Comparison of ENCODE assay signal across 9 mouse cellular contexts in genomic region chr9:99580655-99581054, GRCm38 (mm10). TPM values are rescaled to one million over a fixed set of nuclear protein-coding genes. Genes with fewer than 3 reads are reported as not detected.
A peak's percentile ranks its signal among the peaks of the same experiment; 100 is the strongest.
DNase-seq lines count a peak whose midpoint lies in the region; ATAC-seq and TF ChIP-seq lines count a peak whose summit lies in the region.
"Had no signal": no experiment of that assay in that cellular context is flagged by ENCODE, and none has a peak within 500 bp of the region (broad histone marks: within the 10 kb centered on the region; RNA-seq: fewer than 3 reads in every experiment).

No protein-coding gene starts in this region.

- DNase-seq in heart, postnatal 10 days: peak; percentile 43 to 52
- DNase-seq in thymus, postnatal 0 days (ENCODE audit: low spot score): peak; percentile 52
- DNase-seq in thymus, adult 18-20 months: no peak
- peak; percentile 80 for DNase-seq in brain, embryonic 14.5 days (ENCODE audit: low read depth)
- DNase-seq in kidney, postnatal 10 days: peak; percentile 55

- TF ChIP-seq POLR2A in brain, embryonic 14.5 days (IDR thresholded peaks at IDR 0.05; ENCODE audit: borderline replicate concordance, extremely low read depth, insufficient read depth, insufficient read length, poor library complexity, severe bottlenecking): no peak
- TF ChIP-seq POLR2A in olfactory bulb, adult 2 months (IDR thresholded peaks at IDR 0.05; ENCODE audit: insufficient read depth, low read depth, low read length): no peak

- H3K27ac ChIP-seq in heart, embryonic 11.5 days (ENCODE audit: low read depth, low read length): no peak overlapping the region
- H3K27ac ChIP-seq in olfactory bulb, adult 2 months (ENCODE audit: insufficient read depth, low read depth, low read length): no peak overlapping the region
- H3K27ac ChIP-seq in midbrain, embryonic 15.5 days: no peak overlapping the region
- H3K27ac ChIP-seq: embryonic facial prominence, embryonic 13.5 days had no signal

- no peak overlapping the region for H3K4me2 ChIP-seq in heart, embryonic 11.5 days
- H3K4me2 ChIP-seq in midbrain, embryonic 15.5 days: no peak overlapping the region
- H3K4me2 ChIP-seq: embryonic facial prominence, embryonic 13.5 days had no signal

- no peak overlapping the region for H3K9ac ChIP-seq in heart, embryonic 11.5 days (ENCODE audit: low read depth, low read length)
- H3K9ac ChIP-seq in midbrain, embryonic 15.5 days: no peak overlapping the region
- H3K9ac ChIP-seq: embryonic facial prominence, embryonic 13.5 days had no signal

- no peak for ATAC-seq in heart, embryonic 11.5 days (replicated peaks; ENCODE audit: insufficient number of reproducible peaks, low FRiP score, low TSS enrichment)
- ATAC-seq in midbrain, embryonic 15.5 days (replicated peaks): no peak; the same call in 1 of the 2 replicates

- no peak overlapping the region for H3K4me3 ChIP-seq in heart, embryonic 11.5 days (ENCODE audit: low read depth, low read length)
- no peak overlapping the region for H3K4me3 ChIP-seq in olfactory bulb, adult 2 months (ENCODE audit: insufficient read depth, low read depth, low read length)
- H3K4me3 ChIP-seq in midbrain, embryonic 15.5 days: no peak overlapping the region
- H3K4me3 ChIP-seq: embryonic facial prominence, embryonic 13.5 days had no signal

- intact Hi-C loops in heart, postnatal 10 days (cut with DNase I): loop anchor here (2.0 kb wide), 1 partner anchor 122 kb away; no protein-coding TSS in a partner anchor

- TF ChIP-seq CTCF in brain, embryonic 14.5 days (IDR thresholded peaks at IDR 0.05; ENCODE audit: borderline replicate concordance, extremely low read depth, insufficient read depth, insufficient read length): peak; percentile 56; the same call in 1 of the 2 replicates
- TF ChIP-seq CTCF in olfactory bulb, adult 2 months (IDR thresholded peaks at IDR 0.05; ENCODE audit: insufficient read depth, low read depth, low read length): peak; percentile 34; the same call in 1 of the 2 replicates

- peaks cover 16% of the 10 kb centered on the region for H3K36me3 ChIP-seq in heart, embryonic 11.5 days (ENCODE audit: control insufficient read depth, insufficient read depth, low read length)
- peaks cover 34% of the 10 kb centered on the region for H3K36me3 ChIP-seq in midbrain, embryonic 15.5 days (replicated peaks)

- 49% methylated on average over 2 of the region's 2 CpGs for WGBS in heart, embryonic 11.5 days (ENCODE audit: insufficient replicate concordance)
- 22% methylated on average over 2 of the region's 2 CpGs for WGBS in olfactory bulb, adult 2 months
- WGBS in midbrain, embryonic 15.5 days: 46% methylated on average over 2 of the region's 2 CpGs

- no peaks in the 10 kb centered on the region for H3K27me3 ChIP-seq in heart, embryonic 11.5 days (ENCODE audit: control insufficient read depth, insufficient read depth, low read length)
- no peaks in the 10 kb centered on the region for H3K27me3 ChIP-seq in midbrain, embryonic 15.5 days (replicated peaks)
- H3K27me3 ChIP-seq: embryonic facial prominence, embryonic 13.5 days had no signal

- H3K4me1 ChIP-seq in heart, embryonic 11.5 days (ENCODE audit: control insufficient read depth, insufficient read depth, low read length): no peaks in the 10 kb centered on the region
- no peaks in the 10 kb centered on the region for H3K4me1 ChIP-seq in olfactory bulb, adult 2 months (ENCODE audit: control insufficient read depth, insufficient read depth, low read length)
- peaks cover 11% of the 10 kb centered on the region for H3K4me1 ChIP-seq in midbrain, embryonic 15.5 days

- H3K9me3 ChIP-seq in heart, embryonic 11.5 days (replicated peaks; ENCODE audit: control insufficient read depth, low read length): no peaks in the 10 kb centered on the region
- no peaks in the 10 kb centered on the region for H3K9me3 ChIP-seq in midbrain, embryonic 15.5 days
- H3K9me3 ChIP-seq: embryonic facial prominence, embryonic 13.5 days had no signal

RNA-seq across cellular contexts. Expression of gene Dbr1, which starts 5.1 kb away (rescaled TPM):
- total RNA-seq in heart, postnatal 10 days (2021): 1 to 10 TPM; 9.0 to 9.5 TPM
- 20.0 and 22.0 TPM in 2 replicates for polyA plus RNA-seq in heart, embryonic 11.5 days (2014; fragmentation: Nextera tagmentation; extraction: Ambion mirVana)
- 29.8 and 38.2 TPM in 2 replicates for polyA plus RNA-seq in thymus, postnatal 0 days (2015; fragmentation: Nextera tagmentation; extraction: Ambion mirVana)
- polyA plus RNA-seq in brain, embryonic 14.5 days (2012; rRNA removed): 18.0 and 19.6 TPM in 2 replicates
- polyA plus RNA-seq in olfactory bulb, adult 2 months (2012; ENCODE audit: insufficient read depth, insufficient read length, low replicate concordance, missing spikeins): not detected in 2 replicates
- polyA plus RNA-seq in midbrain, embryonic 15.5 days (2015; fragmentation: Nextera tagmentation; extraction: Ambion mirVana): 24.5 and 26.2 TPM in 2 replicates

RNA-seq across cellular contexts. Expression of gene Armc8, which starts 12.0 kb away (rescaled TPM):
- total RNA-seq in heart, postnatal 10 days (2021): 10 to 100 TPM; 24.2 to 27.6 TPM
- polyA plus RNA-seq in heart, embryonic 11.5 days (2014; fragmentation: Nextera tagmentation; extraction: Ambion mirVana): 23.4 and 24.4 TPM in 2 replicates
- polyA plus RNA-seq in thymus, postnatal 0 days (2015; fragmentation: Nextera tagmentation; extraction: Ambion mirVana): 17.0 and 19.5 TPM in 2 replicates
- polyA plus RNA-seq in brain, embryonic 14.5 days (2012; rRNA removed): 54.8 and 57.7 TPM in 2 replicates
- polyA plus RNA-seq in olfactory bulb, adult 2 months (2012; ENCODE audit: insufficient read depth, insufficient read length, low replicate concordance, missing spikeins): not detected in 2 replicates
- 71.3 and 79.2 TPM in 2 replicates for polyA plus RNA-seq in midbrain, embryonic 15.5 days (2015; fragmentation: Nextera tagmentation; extraction: Ambion mirVana)

RNA-seq across cellular contexts. Expression of gene A4gnt, which starts 31.6 kb away (rescaled TPM):
- not detected for total RNA-seq in heart, postnatal 10 days (2021)
- not detected in 2 replicates for polyA plus RNA-seq in heart, embryonic 11.5 days (2014; fragmentation: Nextera tagmentation; extraction: Ambion mirVana)
- 0.09 TPM in 1 of 2 replicates, not detected in the other for polyA plus RNA-seq in thymus, postnatal 0 days (2015; fragmentation: Nextera tagmentation; extraction: Ambion mirVana)
- polyA plus RNA-seq in brain, embryonic 14.5 days (2012; rRNA removed): not detected in 2 replicates
- polyA plus RNA-seq in olfactory bulb, adult 2 months (2012; ENCODE audit: insufficient read depth, insufficient read length, low replicate concordance, missing spikeins): not detected in 2 replicates
- polyA plus RNA-seq in midbrain, embryonic 15.5 days (2015; fragmentation: Nextera tagmentation; extraction: Ambion mirVana): not detected in 2 replicates
- polyA plus RNA-seq: embryonic facial prominence, embryonic 13.5 days had no signal

RNA-seq across cellular contexts. Expression of gene Dzip1l, which starts 48.6 kb away (rescaled TPM):
- 1 to 10 TPM; 6.0 to 7.2 TPM for total RNA-seq in heart, postnatal 10 days (2021)
- 16.5 and 16.6 TPM in 2 replicates for polyA plus RNA-seq in heart, embryonic 11.5 days (2014; fragmentation: Nextera tagmentation; extraction: Ambion mirVana)
- polyA plus RNA-seq in thymus, postnatal 0 days (2015; fragmentation: Nextera tagmentation; extraction: Ambion mirVana): 2.2 and 2.3 TPM in 2 replicates
- polyA plus RNA-seq in brain, embryonic 14.5 days (2012; rRNA removed): 5.2 and 8.2 TPM in 2 replicates
- polyA plus RNA-seq in olfactory bulb, adult 2 months (2012; ENCODE audit: insufficient read depth, insufficient read length, low replicate concordance, missing spikeins): not detected in 2 replicates
- polyA plus RNA-seq in midbrain, embryonic 15.5 days (2015; fragmentation: Nextera tagmentation; extraction: Ambion mirVana): 8.8 and 10.8 TPM in 2 replicates

Comparison
In these comparisons a context has a peak if more than half of its experiments do, and no peak if none do; other contexts are left out.
1. DNase-seq: peak in heart, postnatal 10 days (2 of 2), thymus, postnatal 0 days (single experiment), brain, embryonic 14.5 days (single experiment) and kidney, postnatal 10 days (single experiment); none in thymus, adult 18-20 months (0 of 2).
2. RNA of gene Dbr1, which starts 5.1 kb away (polyA plus RNA-seq): 29.8 to 38.2 TPM in thymus, postnatal 0 days, 24.5 to 26.2 TPM in midbrain, embryonic 15.5 days, 20.0 to 22.0 TPM in heart, embryonic 11.5 days and 18.0 to 19.6 TPM in brain, embryonic 14.5 days; not detected in olfactory bulb, adult 2 months; every median in the first group is over 10 times any median in the second.